Mouse (Mus musculus): ENCODE measurements around the gene Lmnb2. TPM values are rescaled to one million over a fixed set of nuclear protein-coding genes. Genes with fewer than 3 reads are reported as not detected.

Lmnb2 gene
- polyA plus RNA-seq, 1 experiment from 2014 or later: 41.0 TPM

GRCm38 (mm10) chr10:80876028-80876427, 42.0 kb downstream of the Lmnb2 start:
- H3K4me3 ChIP-seq (ENCODE audit: low read length): no peak overlapping the region
- 27% methylated on average over 5 of the region's 5 CpGs for WGBS
- no peak overlapping the region for H3K27ac ChIP-seq (ENCODE audit: low read length)
- ATAC-seq: peak; percentile 38; the same call in 1 of the 2 replicates
- H3K9me3 ChIP-seq (ENCODE audit: control insufficient read depth, low read length): no peaks in the 10 kb centered on the region
- no peak overlapping the region for H3K4me2 ChIP-seq (ENCODE audit: low read depth, low read length)
- H3K27me3 ChIP-seq (replicated peaks; ENCODE audit: control insufficient read depth, insufficient read depth, low read length): no peaks in the 10 kb centered on the region
- no peak overlapping the region for H3K9ac ChIP-seq (ENCODE audit: low read depth, low read length)
- H3K36me3 ChIP-seq (ENCODE audit: control insufficient read depth, insufficient read depth, low read length): no peaks in the 10 kb centered on the region
- H3K4me1 ChIP-seq (ENCODE audit: control insufficient read depth, insufficient read depth, low read length): no peaks in the 10 kb centered on the region

- no peak overlapping the region for H3K4me2 ChIP-seq (ENCODE audit: low read depth, low read length)
These were observed 44.0 kb downstream of the Lmnb2 start for GRCm38 (mm10) chr10:80874035-80874434.

GRCm38 (mm10) chr10:80871581-80871980, 46.5 kb downstream of the Lmnb2 start, which contains the start of gene Tmprss9:
TSS of gene Tmprss9 (plus strand) at chr10:80871848.
- 21% methylated on average over 9 of the region's 9 CpGs for WGBS
- ATAC-seq: no peak
- H3K4me2 ChIP-seq (ENCODE audit: low read depth, low read length): no peak within 1 kb of the TSS
- no peak within 1 kb of the TSS for H3K9ac ChIP-seq (ENCODE audit: low read depth, low read length)
- no peak within 1 kb of the TSS for H3K27ac ChIP-seq (ENCODE audit: low read length)
- no peaks in the 10 kb centered on the region for H3K4me1 ChIP-seq (ENCODE audit: control insufficient read depth, insufficient read depth, low read length)
- no peaks in the 10 kb centered on the region for H3K9me3 ChIP-seq (ENCODE audit: control insufficient read depth, low read length)
- no peaks in the 10 kb centered on the region for H3K27me3 ChIP-seq (replicated peaks; ENCODE audit: control insufficient read depth, insufficient read depth, low read length)
- 0 out of 2 replicates have a peak, but pooled peaks cover 3% of the 10 kb centered on the region for H3K36me3 ChIP-seq (ENCODE audit: control insufficient read depth, insufficient read depth, low read length)
- no peak within 1 kb of the TSS for H3K4me3 ChIP-seq (ENCODE audit: low read length)

More at GRCm38 (mm10) chr10:80874035-80874434, 44.0 kb downstream of the Lmnb2 start:
- Histone ChIP-seq H3K9ac (ENCODE audit: low read depth, low read length) (no peak overlapping the region), H3K27me3 (replicated peaks; ENCODE audit: control insufficient read depth, insufficient read depth, low read length) (no peaks in the 10 kb centered on the region), H3K9me3 (ENCODE audit: control insufficient read depth, low read length) (no peaks in the 10 kb centered on the region), H3K4me3 (ENCODE audit: low read length) (no peak overlapping the region), H3K36me3 (ENCODE audit: control insufficient read depth, insufficient read depth, low read length) (no peaks in the 10 kb centered on the region), H3K4me1 (ENCODE audit: control insufficient read depth, insufficient read depth, low read length) (no peaks in the 10 kb centered on the region), H3K27ac (ENCODE audit: low read length) (no peak overlapping the region)
- WGBS: 74% methylated on average over 9 of the region's 9 CpGs
- ATAC-seq: no peak

GRCm38 (mm10) chr10:80870993-80871392, 47.1 kb downstream of the Lmnb2 start:
- H3K27ac ChIP-seq (ENCODE audit: low read length): no peak overlapping the region
- 45% methylated on average over 5 of the region's 6 CpGs for WGBS
- H3K4me2 ChIP-seq (ENCODE audit: low read depth, low read length): no peak overlapping the region
- H3K27me3 ChIP-seq (replicated peaks; ENCODE audit: control insufficient read depth, insufficient read depth, low read length): no peaks in the 10 kb centered on the region
- no peaks in the 10 kb centered on the region for H3K9me3 ChIP-seq (ENCODE audit: control insufficient read depth, low read length)
- no peak for ATAC-seq
- no peak overlapping the region for H3K4me3 ChIP-seq (ENCODE audit: low read length)
- H3K4me1 ChIP-seq (ENCODE audit: control insufficient read depth, insufficient read depth, low read length): no peaks in the 10 kb centered on the region
- no peak overlapping the region for H3K9ac ChIP-seq (ENCODE audit: low read depth, low read length)
- peaks cover 3% of the 10 kb centered on the region; the same call in 1 of the 2 replicates for H3K36me3 ChIP-seq (ENCODE audit: control insufficient read depth, insufficient read depth, low read length)

- WGBS: 87% methylated on average over 16 of the region's 16 CpGs
- Histone ChIP-seq H3K4me1 (ENCODE audit: control insufficient read depth, insufficient read depth, low read length) (no peaks in the 10 kb centered on the region), H3K36me3 (ENCODE audit: control insufficient read depth, insufficient read depth, low read length) (peaks cover 7% of the 10 kb centered on the region; the same call in 1 of the 2 replicates), H3K27me3 (replicated peaks; ENCODE audit: control insufficient read depth, insufficient read depth, low read length) (no peaks in the 10 kb centered on the region), H3K27ac (ENCODE audit: low read length) (no peak overlapping the region), H3K4me3 (ENCODE audit: low read length) (no peak overlapping the region), H3K9me3 (ENCODE audit: control insufficient read depth, low read length) (no peaks in the 10 kb centered on the region), H3K9ac (ENCODE audit: low read depth, low read length) (no peak overlapping the region), H3K4me2 (ENCODE audit: low read depth, low read length) (no peak overlapping the region)
- ATAC-seq: no peak
These were observed 53.6 kb downstream of the Lmnb2 start for GRCm38 (mm10) chr10:80864446-80864845.

- H3K36me3 ChIP-seq (ENCODE audit: control insufficient read depth, insufficient read depth, low read length): peaks cover 4% of the 10 kb centered on the region; the same call in 1 of the 2 replicates
- H3K27me3 ChIP-seq (replicated peaks; ENCODE audit: control insufficient read depth, insufficient read depth, low read length): no peaks in the 10 kb centered on the region
- no peak overlapping the region for H3K27ac ChIP-seq (ENCODE audit: low read length)
- WGBS: 91% methylated on average over 5 of the region's 5 CpGs
- no peak overlapping the region for H3K4me3 ChIP-seq (ENCODE audit: low read length)
- no peak for ATAC-seq
- H3K9me3 ChIP-seq (ENCODE audit: control insufficient read depth, low read length): no peaks in the 10 kb centered on the region
- no peak overlapping the region for H3K4me2 ChIP-seq (ENCODE audit: low read depth, low read length)
- no peak overlapping the region for H3K9ac ChIP-seq (ENCODE audit: low read depth, low read length)
- H3K4me1 ChIP-seq (ENCODE audit: control insufficient read depth, insufficient read depth, low read length): peaks cover 8% of the 10 kb centered on the region
These were observed 55.7 kb downstream of the Lmnb2 start for GRCm38 (mm10) chr10:80862305-80862704.

- no peak overlapping the region for H3K9ac ChIP-seq (ENCODE audit: low read depth, low read length)
- no peaks in the 10 kb centered on the region for H3K27me3 ChIP-seq (replicated peaks; ENCODE audit: control insufficient read depth, insufficient read depth, low read length)
- H3K9me3 ChIP-seq (ENCODE audit: control insufficient read depth, low read length): no peaks in the 10 kb centered on the region
- peak; percentile 34 for ATAC-seq
- H3K36me3 ChIP-seq (ENCODE audit: control insufficient read depth, insufficient read depth, low read length): no peaks in the 10 kb centered on the region
- no peak overlapping the region for H3K4me2 ChIP-seq (ENCODE audit: low read depth, low read length)
- H3K4me3 ChIP-seq (ENCODE audit: low read length): no peak overlapping the region
- peaks cover 25% of the 10 kb centered on the region for H3K4me1 ChIP-seq (ENCODE audit: control insufficient read depth, insufficient read depth, low read length)
- 70% methylated on average over 7 of the region's 7 CpGs for WGBS
- no peak overlapping the region for H3K27ac ChIP-seq (ENCODE audit: low read length)
These were observed 59.6 kb downstream of the Lmnb2 start for GRCm38 (mm10) chr10:80858350-80858935.

GRCm38 (mm10) chr10:80857848-80858247, 60.2 kb downstream of the Lmnb2 start:
- H3K4me1 ChIP-seq (ENCODE audit: control insufficient read depth, insufficient read depth, low read length): peaks cover 25% of the 10 kb centered on the region
- no peaks in the 10 kb centered on the region for H3K27me3 ChIP-seq (replicated peaks; ENCODE audit: control insufficient read depth, insufficient read depth, low read length)
- H3K4me3 ChIP-seq (ENCODE audit: low read length): no peak overlapping the region
- no peaks in the 10 kb centered on the region for H3K9me3 ChIP-seq (ENCODE audit: control insufficient read depth, low read length)
- H3K27ac ChIP-seq (ENCODE audit: low read length): no peak overlapping the region
- ATAC-seq: no peak
- H3K4me2 ChIP-seq (ENCODE audit: low read depth, low read length): no peak overlapping the region
- H3K9ac ChIP-seq (ENCODE audit: low read depth, low read length): peak overlapping the region; percentile 30; the same call in 1 of the 2 replicates
- WGBS: 55% methylated on average over 3 of the region's 3 CpGs
- no peaks in the 10 kb centered on the region for H3K36me3 ChIP-seq (ENCODE audit: control insufficient read depth, insufficient read depth, low read length)

- Histone ChIP-seq H3K9me3 (ENCODE audit: control insufficient read depth, low read length) (no peaks in the 10 kb centered on the region), H3K4me3 (ENCODE audit: low read length) (no peak overlapping the region), H3K9ac (ENCODE audit: low read depth, low read length) (peak overlapping the region; percentile 30; the same call in 1 of the 2 replicates), H3K4me2 (ENCODE audit: low read depth, low read length) (no peak overlapping the region), H3K27me3 (replicated peaks; ENCODE audit: control insufficient read depth, insufficient read depth, low read length) (no peaks in the 10 kb centered on the region), H3K4me1 (ENCODE audit: control insufficient read depth, insufficient read depth, low read length) (peaks cover 25% of the 10 kb centered on the region), H3K36me3 (ENCODE audit: control insufficient read depth, insufficient read depth, low read length) (peaks cover 3% of the 10 kb centered on the region), H3K27ac (ENCODE audit: low read length) (no peak overlapping the region)
- WGBS: 52% methylated on average over 8 of the region's 8 CpGs
- ATAC-seq: no peak
These were observed 60.7 kb downstream of the Lmnb2 start for GRCm38 (mm10) chr10:80857386-80857785.

GRCm38 (mm10) chr10:80856908-80857307, 61.1 kb downstream of the Lmnb2 start:
- no peak overlapping the region for H3K4me2 ChIP-seq (ENCODE audit: low read depth, low read length)
- peaks cover 8% of the 10 kb centered on the region for H3K36me3 ChIP-seq (ENCODE audit: control insufficient read depth, insufficient read depth, low read length)
- ATAC-seq: no peak
- whole genome bisulfite sequencing: 58% methylated on average over 5 of the region's 5 CpGs
- H3K9ac ChIP-seq (ENCODE audit: low read depth, low read length): peak overlapping the region; percentile 30; the same call in 1 of the 2 replicates
- no peaks in the 10 kb centered on the region for H3K9me3 ChIP-seq (ENCODE audit: control insufficient read depth, low read length)
- H3K27me3 ChIP-seq (replicated peaks; ENCODE audit: control insufficient read depth, insufficient read depth, low read length): no peaks in the 10 kb centered on the region
- H3K4me3 ChIP-seq (ENCODE audit: low read length): no peak overlapping the region
- no peak overlapping the region for H3K27ac ChIP-seq (ENCODE audit: low read length)
- peaks cover 25% of the 10 kb centered on the region for H3K4me1 ChIP-seq (ENCODE audit: control insufficient read depth, insufficient read depth, low read length)
